Mouse (Mus musculus) cortical plate, adult 2 months (tissue): Measurements from ENCODE around the gene Zp1.

Experiments
- CTCF ChIP-seq: fragments of 200-500 bp; IDR thresholded peaks from 2 replicates; pipeline ENCODE4 v1.5.1; 2011; ENCODE audit warnings: mild to moderate bottlenecking, control low read depth, low read length; ENCODE audit not compliant: insufficient read depth; ENCODE audit errors: extremely low read depth
- POLR2A ChIP-seq: fragments of 200-500 bp; IDR thresholded peaks from 2 replicates; pipeline ENCODE4 v1.6.1; 2011; ENCODE audit warnings: mild to moderate bottlenecking, low read length, control low read depth; ENCODE audit not compliant: insufficient read depth; ENCODE audit errors: extremely low read depth

DNA sequence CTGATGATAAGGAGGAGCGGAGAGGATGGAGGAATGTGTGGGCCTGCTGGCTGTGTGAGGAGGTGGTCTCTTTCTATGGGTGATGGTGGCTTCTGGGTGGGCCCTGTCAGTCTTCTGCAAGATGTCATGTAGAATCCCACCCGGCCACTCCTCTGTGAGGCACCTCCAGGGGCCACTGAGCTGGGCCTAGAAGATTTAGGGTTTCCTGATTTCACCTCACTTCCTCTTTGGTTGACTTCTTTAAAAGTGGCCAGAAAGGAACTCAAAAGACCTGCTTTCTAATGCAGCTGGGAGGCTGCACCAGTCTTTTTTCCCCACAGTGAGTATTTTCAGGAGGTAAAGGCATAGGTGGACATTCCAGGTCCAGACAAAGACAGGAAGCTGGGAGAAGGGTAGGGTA lies 10.2 kb upstream of the Zp1 start:
- no peak for TF ChIP-seq CTCF
- no peak for TF ChIP-seq POLR2A
